Mouse (Mus musculus): ENCODE measurements at regions not wholly inside any gene's neighbourhood (a gene's known extent, or its start where the extent isn't known, plus 50 kb on each side); places are given as distances from the start of the nearest gene placed in this dataset.

DNA sequence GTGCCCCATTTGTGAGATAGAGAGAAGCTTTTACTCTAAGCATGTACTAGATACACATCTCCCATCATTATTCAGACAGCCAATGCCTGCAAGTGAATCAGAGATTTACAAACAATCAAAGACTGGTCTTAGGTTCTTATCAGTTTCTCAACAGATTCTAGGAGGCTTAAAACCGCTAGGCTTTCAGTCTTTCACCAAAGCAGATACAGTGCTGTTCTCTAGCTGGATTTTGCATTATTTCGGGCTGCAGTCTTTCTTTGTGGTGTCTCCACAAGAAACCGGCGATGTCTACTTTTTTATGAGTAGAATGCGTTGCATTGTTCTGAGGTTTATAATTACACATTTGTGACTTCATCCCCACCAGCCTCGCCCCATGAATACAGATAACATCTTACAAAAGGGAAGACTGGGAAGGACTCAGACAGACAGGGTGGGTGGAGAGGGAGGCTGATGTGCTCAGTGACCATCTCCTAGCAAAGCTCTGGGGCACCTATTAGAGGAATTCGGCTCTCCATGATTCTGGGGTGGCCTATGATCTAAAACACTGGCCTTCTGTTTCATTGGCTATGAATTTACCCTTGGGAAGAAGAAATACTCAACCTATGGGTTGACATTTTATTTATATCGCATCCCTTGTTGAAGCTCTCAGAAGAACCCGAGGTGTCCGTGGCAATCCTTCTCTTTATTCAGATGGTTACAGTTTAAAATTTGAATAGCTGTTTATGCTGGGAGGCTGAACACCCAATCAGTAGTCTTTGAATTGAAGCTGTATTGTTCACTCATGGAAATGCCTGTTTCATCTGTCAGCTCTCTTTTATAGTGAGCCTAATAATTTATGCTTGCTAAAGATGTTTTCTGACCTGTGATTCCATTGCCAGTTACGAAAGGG is 343.8 kb downstream of the Tmem161b start:
- no peak for DNase-seq (ENCODE audit: low spot score)

- no peak for DNase-seq (ENCODE audit: low spot score)
These were observed 344.4 kb downstream of the Tmem161b start for GRCm38 (mm10) chr13:84566533-84566832.

- no peak for DNase-seq (ENCODE audit: low spot score)
These were observed 347.3 kb downstream of the Tmem161b start for GRCm38 (mm10) chr13:84569371-84569770.

GRCm38 (mm10) chr13:84570206-84570605 is 348.1 kb downstream of the Tmem161b start:
- DNase-seq (ENCODE audit: low spot score): no peak

- no peak for DNase-seq (ENCODE audit: low spot score)
These were observed 349.1 kb downstream of the Tmem161b start for GRCm38 (mm10) chr13:84570984-84571844.

- no peak for DNase-seq (ENCODE audit: low spot score)
These were observed 349.7 kb downstream of the Tmem161b start for GRCm38 (mm10) chr13:84571845-84572193.

DNA sequence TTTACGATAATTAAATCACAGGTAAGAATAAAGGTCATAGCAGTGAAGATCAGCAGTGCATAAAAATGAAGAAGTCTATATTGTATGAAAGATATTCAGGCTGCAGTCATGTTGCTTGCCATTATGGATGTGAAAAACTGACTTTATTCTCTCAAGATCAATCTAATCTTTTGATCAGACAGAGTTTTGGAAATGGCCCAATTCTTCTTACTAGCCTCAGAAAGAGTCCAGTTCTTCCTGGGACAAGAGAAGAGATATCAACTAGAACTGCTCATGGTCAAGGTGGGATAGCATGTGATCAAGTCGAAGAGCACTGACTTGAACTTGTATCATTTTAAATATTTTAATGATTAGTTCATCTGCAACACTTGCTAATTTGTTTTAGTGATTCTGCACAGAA is 350.1 kb downstream of the Tmem161b start:
- no peak for DNase-seq (ENCODE audit: low spot score)

GRCm38 (mm10) chr13:84596585-84597142 is 374.6 kb downstream of the Tmem161b start:
- no peak for DNase-seq (ENCODE audit: low spot score)

GRCm38 (mm10) chr13:84602612-84603011 is 380.5 kb downstream of the Tmem161b start:
- DNase-seq (ENCODE audit: low spot score): no peak

DNA sequence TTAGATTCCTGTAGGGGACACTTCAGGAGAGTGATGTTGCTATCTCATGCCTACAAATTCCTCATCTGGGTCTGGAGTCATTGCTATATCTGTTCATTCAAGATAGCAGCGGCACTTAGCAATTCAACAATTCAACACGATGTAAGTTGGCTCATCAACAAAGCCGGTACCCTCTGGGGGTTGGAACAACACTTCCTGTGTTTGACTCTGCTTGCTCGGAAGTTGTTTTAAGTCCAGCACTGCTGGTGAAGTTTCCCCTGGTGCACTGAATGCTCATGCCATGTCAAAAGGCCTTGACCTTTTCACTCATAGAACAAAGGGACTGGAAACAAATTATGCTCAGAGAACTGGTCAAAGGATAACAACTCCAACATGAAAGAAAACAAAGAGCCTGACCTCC is 390.4 kb downstream of the Tmem161b start:
- no peak for DNase-seq (ENCODE audit: low spot score)

GRCm38 (mm10) chr13:84613004-84613403 is 390.9 kb downstream of the Tmem161b start:
- DNase-seq (ENCODE audit: low spot score): no peak

DNA sequence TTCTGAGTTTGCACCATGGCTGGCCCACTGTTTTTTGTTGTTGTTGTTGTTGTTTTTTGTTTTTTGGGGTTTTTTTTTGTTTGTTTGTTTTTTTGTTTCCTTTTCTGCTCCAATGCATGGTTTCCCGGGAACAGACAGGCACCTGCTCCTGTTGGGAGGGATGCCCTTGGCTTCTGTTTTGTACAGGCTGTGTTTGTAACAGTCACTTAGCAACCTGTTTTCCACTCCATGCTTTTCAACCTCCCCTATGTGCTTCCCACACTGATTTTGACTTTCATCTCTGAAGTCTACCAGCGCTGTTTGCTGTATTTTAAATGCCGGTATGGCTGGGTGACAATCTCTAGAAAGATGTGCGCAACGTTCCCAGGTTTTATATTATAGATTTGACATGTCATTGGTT is 402.6 kb downstream of the Tmem161b start:
- DNase-seq (ENCODE audit: low spot score): no peak

DNA sequence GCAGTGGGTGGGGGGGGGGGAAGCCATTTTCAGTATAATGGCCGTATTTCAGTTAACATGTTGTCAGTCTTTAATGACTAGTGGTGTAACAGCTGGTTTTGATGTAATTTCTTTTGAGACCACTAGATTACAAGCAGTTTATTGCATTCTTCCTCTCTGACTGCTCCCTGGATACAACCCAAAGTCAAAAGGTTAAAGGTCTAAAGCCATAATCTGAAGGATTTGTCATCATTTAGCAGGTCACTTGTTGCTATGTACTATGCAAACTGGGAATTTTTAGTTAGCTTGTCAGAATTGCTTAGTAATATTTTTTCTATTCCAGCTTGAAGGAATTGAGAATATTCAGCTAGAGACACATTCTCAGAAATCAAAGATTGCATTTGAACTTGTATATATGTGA is 403.4 kb downstream of the Tmem161b start:
- DNase-seq (ENCODE audit: low spot score): no peak

GRCm38 (mm10) chr13:84625927-84626326 is 403.8 kb downstream of the Tmem161b start:
- no peak for DNase-seq (ENCODE audit: low spot score)

DNA sequence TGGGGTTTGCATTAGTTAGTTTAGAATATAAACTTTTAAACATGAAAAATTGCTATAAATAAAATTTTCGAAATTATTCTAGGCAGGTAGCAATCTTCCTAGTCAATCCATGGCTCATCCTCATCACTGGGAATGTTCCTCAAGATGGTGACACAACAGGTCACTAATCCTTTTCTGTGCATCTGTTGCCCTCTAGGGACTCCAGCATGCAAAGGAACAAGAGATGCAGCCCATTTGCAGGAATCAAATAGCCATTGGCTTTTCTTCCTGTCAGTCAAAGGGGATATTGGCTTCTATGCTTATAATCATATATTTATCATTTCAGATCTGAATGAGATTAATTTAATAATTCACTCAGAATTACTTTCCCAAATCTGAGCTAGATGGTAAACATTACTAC is 404.3 kb downstream of the Tmem161b start:
- no peak for DNase-seq (ENCODE audit: low spot score)

DNA sequence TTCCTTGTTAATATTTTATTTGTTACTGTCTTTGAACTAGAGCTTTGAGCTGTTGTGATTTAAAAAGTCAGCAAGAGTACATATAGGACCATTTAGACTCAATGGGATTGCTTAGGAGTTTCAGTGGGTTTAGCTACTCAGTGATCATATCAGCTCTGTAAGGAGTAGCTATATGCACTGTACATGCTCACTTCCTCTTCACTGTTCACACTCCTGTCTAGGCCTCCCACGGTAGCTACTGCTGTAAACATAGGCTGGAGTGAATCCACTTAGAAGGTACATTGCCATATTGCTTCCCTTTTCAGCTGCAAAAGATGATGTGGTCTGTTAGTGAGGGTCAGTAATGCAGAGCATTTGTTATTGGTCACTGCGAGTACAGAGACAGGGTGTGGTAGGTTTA is 408.6 kb downstream of the Tmem161b start:
- no peak for DNase-seq (ENCODE audit: low spot score)

GRCm38 (mm10) chr13:84632493-84632892 is 410.4 kb downstream of the Tmem161b start:
- no peak for DNase-seq (ENCODE audit: low spot score)

DNA sequence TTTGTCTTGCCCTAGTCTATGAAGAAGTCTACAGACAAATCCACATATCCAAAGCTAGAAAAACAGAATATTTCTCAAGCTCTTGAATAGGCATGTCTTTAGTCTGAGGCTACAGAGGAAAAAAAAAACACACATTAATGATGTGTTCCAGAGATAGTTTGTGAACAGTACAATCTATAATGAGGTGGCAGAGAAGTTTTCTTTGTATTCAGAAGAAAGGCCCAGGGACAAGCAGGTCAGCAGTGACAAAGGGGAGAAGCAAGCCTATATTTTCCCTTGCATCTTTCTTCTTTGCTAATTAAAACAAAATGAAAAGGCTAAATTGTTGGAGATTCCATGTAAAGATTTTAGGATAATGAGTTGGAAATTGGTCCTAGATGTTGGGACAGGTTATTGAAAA is 414.7 kb downstream of the Tmem161b start:
- no peak for DNase-seq (ENCODE audit: low spot score)

DNA sequence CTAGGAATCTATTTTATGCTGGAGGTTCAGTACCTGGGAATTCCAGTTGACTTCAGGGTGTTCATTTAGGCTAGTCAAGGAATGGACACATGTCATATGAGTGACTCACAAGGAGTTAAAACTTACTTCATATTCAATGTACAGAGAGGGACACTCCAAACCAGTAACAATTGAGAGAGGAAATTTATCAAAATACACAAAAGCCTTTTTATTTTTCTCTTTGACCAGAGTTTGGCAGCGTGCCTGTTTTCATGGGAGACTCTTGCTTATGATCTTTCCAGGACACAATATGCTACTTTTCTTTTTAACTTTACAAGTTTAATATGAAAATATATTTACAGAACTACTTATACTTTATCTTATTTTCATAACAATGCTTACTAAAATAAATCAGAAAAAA is 415.5 kb downstream of the Tmem161b start:
- DNase-seq (ENCODE audit: low spot score): no peak

GRCm38 (mm10) chr13:84638401-84638934 is 416.4 kb downstream of the Tmem161b start:
- DNase-seq (ENCODE audit: low spot score): no peak

DNA sequence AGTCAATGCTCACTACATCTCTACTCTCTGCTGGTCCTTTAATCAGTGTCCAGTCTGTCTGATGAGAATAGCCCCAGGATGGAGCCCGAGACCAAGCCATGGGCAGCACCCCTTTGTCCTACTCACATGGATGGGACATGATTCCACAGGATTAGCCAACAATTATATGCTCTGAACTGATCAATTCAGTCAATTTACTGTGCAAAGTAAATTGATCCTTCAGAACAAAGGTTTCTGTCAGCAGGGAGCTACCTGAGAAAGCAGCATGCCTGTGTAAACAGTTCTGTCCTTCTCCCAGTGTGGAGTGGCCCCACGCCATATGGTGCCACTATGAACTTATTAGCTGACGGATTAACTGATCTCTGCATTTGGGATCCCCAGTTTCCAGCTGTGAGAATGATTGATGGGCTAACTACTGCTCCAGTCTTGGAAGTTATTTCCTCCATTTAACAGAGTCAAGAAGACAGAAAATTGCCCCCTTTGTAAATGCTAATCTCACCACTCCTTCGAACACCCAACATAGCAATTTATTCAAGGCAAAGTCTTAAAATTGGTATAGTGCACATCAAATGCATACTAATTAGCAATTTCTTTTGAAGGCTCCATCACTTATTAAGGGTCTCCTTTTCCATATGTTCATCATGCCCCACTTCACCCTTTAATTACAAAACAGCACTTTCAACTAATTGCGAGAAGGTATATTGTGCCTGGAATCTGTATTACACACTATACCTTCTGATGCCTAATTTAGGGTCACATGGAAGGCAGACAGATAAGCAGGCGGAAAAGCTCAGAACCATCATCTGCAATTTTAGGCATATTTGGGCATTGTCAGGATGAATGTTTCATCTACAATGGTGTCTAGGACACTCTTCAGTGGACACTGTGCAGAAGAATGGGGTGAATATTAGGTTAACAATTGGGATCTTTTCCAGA is 417.3 kb downstream of the Tmem161b start:
- no peak for DNase-seq (ENCODE audit: low spot score)

GRCm38 (mm10) chr13:84644024-84644423 is 421.9 kb downstream of the Tmem161b start:
- DNase-seq (ENCODE audit: low spot score): no peak

Measured in urinary bladder, postnatal 25 days (tissue).